In the genomic region with DNA sequence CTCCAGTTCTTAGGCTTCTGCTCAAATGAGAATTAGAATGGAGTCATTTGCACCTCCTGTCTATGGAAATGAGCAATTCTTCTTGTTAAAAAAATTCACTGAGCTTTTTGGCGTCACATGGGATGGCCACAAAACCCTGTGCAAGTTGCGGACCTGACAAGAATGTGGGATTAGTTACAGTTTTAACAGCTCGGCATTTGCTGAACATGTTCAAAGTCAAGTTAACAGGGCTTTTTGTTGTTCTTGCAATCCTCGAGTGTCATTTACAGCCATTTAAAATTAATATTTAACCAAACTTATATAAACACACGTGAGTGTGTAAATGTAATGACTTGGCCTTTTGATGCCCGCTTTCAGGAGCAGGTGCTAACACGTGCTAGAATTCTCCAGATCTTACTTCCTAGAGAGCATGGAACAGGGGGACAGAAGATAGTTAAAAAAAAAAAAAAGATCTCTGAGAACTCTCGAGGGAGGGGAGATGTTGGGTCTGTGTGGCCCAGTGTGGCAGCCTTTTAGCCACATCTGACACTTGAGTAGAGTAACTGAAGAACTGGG, we compare ENCODE assay signal across 21 mouse cellular contexts.
DNase-seq lines count a peak whose midpoint lies in the region; ATAC-seq lines count a peak whose summit lies in the region.
"Had no signal": no experiment of that assay in that cellular context is flagged by ENCODE, and none has a peak within 500 bp of the region (broad histone marks: within the 10 kb centered on the region; RNA-seq: fewer than 3 reads in every experiment).

No protein-coding gene starts in this region.

- no peaks in the 10 kb centered on the region for H3K27me3 ChIP-seq in kidney, embryonic 14.5 days (ENCODE audit: control insufficient read depth, insufficient read depth, low read length)
- H3K27me3 ChIP-seq in kidney, embryonic 15.5 days = no peaks in the 10 kb centered on the region
- no peaks in the 10 kb centered on the region for H3K27me3 ChIP-seq in intestine, embryonic 14.5 days (replicated peaks; ENCODE audit: control insufficient read depth, insufficient read depth, low read length)
- H3K27me3 ChIP-seq in intestine, embryonic 16.5 days (replicated peaks; ENCODE audit: control insufficient read depth, insufficient read depth, low read length) = no peaks in the 10 kb centered on the region
- H3K27me3 ChIP-seq: CH12.LX; embryonic facial prominence, embryonic 13.5 days; forebrain, embryonic 13.5 days; heart, embryonic 13.5 days; hindbrain, embryonic 15.5 days; Patski had no signal

- H3K9me3 ChIP-seq in kidney, embryonic 14.5 days (ENCODE audit: control insufficient read depth, low read length) = no peaks in the 10 kb centered on the region
- no peaks in the 10 kb centered on the region for H3K9me3 ChIP-seq in kidney, embryonic 15.5 days (replicated peaks)
- H3K9me3 ChIP-seq in intestine, embryonic 14.5 days (ENCODE audit: control insufficient read depth, low read length) = no peaks in the 10 kb centered on the region
- H3K9me3 ChIP-seq in intestine, embryonic 16.5 days (ENCODE audit: control insufficient read depth, low read length) = no peaks in the 10 kb centered on the region
- H3K9me3 ChIP-seq: embryonic facial prominence, embryonic 13.5 days; forebrain, embryonic 13.5 days; heart, embryonic 13.5 days; hindbrain, embryonic 15.5 days had no signal

- WGBS in kidney, embryonic 14.5 days = 72% methylated on average over 8 of the region's 8 CpGs
- WGBS in kidney, embryonic 15.5 days = 71% methylated on average over 8 of the region's 8 CpGs
- WGBS in intestine, embryonic 14.5 days = 64% methylated on average over 8 of the region's 8 CpGs
- 61% methylated on average over 8 of the region's 8 CpGs for WGBS in intestine, embryonic 16.5 days

- ATAC-seq in kidney, embryonic 14.5 days (ENCODE audit: low FRiP score, low TSS enrichment) = no peak; the same call in 1 of the 2 replicates
- 0 out of 2 replicates have a peak, but pooled peaks have one; percentile 26 for ATAC-seq in kidney, embryonic 15.5 days (replicated peaks; ENCODE audit: low FRiP score)
- 0 out of 2 replicates have a peak, but pooled peaks have one; percentile 33 for ATAC-seq in intestine, embryonic 14.5 days (replicated peaks; ENCODE audit: low FRiP score, low TSS enrichment, low read depth)
- peak; percentile 38 for ATAC-seq in intestine, embryonic 16.5 days
- ATAC-seq: activated CD4-positive, CD25-positive, alpha-beta regulatory T cell, adult 4 months; forebrain, embryonic 13.5 days; Patski had no signal

- H3K9ac ChIP-seq in kidney, embryonic 14.5 days (ENCODE audit: low read depth, low read length) = no peak overlapping the region
- H3K9ac ChIP-seq in kidney, embryonic 15.5 days = no peak overlapping the region
- no peak overlapping the region for H3K9ac ChIP-seq in intestine, embryonic 14.5 days (ENCODE audit: low read length)
- H3K9ac ChIP-seq in intestine, embryonic 16.5 days (ENCODE audit: low read depth, low read length) = no peak overlapping the region
- H3K9ac ChIP-seq: embryonic facial prominence, embryonic 13.5 days; forebrain, embryonic 13.5 days; heart, embryonic 13.5 days; hindbrain, embryonic 15.5 days had no signal

- H3K4me3 ChIP-seq in kidney, embryonic 14.5 days (ENCODE audit: low read length) = no peak overlapping the region
- no peak overlapping the region for H3K4me3 ChIP-seq in kidney, embryonic 15.5 days (replicated peaks)
- H3K4me3 ChIP-seq in intestine, embryonic 14.5 days (ENCODE audit: low read depth, low read length) = no peak overlapping the region
- H3K4me3 ChIP-seq in intestine, embryonic 16.5 days (ENCODE audit: low read length) = no peak overlapping the region
- H3K4me3 ChIP-seq: embryonic facial prominence, embryonic 13.5 days; forebrain, embryonic 13.5 days; heart, embryonic 13.5 days; hindbrain, embryonic 15.5 days had no signal

- H3K4me2 ChIP-seq in kidney, embryonic 14.5 days (replicated peaks; ENCODE audit: low read depth, low read length) = no peak overlapping the region
- H3K4me2 ChIP-seq in kidney, embryonic 15.5 days = no peak overlapping the region
- H3K4me2 ChIP-seq in intestine, embryonic 14.5 days (ENCODE audit: low read length) = no peak overlapping the region
- H3K4me2 ChIP-seq in intestine, embryonic 16.5 days (ENCODE audit: low read depth, low read length) = no peak overlapping the region
- H3K4me2 ChIP-seq: embryonic facial prominence, embryonic 13.5 days; forebrain, embryonic 13.5 days; heart, embryonic 13.5 days; hindbrain, embryonic 15.5 days had no signal

- 0 out of 2 replicates have a peak, but pooled peaks cover 8% of the 10 kb centered on the region for H3K4me1 ChIP-seq in kidney, embryonic 14.5 days (ENCODE audit: control insufficient read depth, insufficient read depth, low read length)
- H3K4me1 ChIP-seq in kidney, embryonic 15.5 days = peaks cover 10% of the 10 kb centered on the region
- H3K4me1 ChIP-seq in intestine, embryonic 14.5 days (replicated peaks; ENCODE audit: control insufficient read depth, insufficient read depth, low read length) = peaks cover 16% of the 10 kb centered on the region
- H3K4me1 ChIP-seq in intestine, embryonic 16.5 days (ENCODE audit: control insufficient read depth, insufficient read depth, low read length) = peaks cover 10% of the 10 kb centered on the region
- H3K4me1 ChIP-seq: hindbrain, embryonic 15.5 days had no signal

- H3K27ac ChIP-seq in kidney, embryonic 14.5 days (ENCODE audit: low read depth, low read length) = no peak overlapping the region
- H3K27ac ChIP-seq in kidney, embryonic 15.5 days = no peak overlapping the region
- H3K27ac ChIP-seq in intestine, embryonic 14.5 days (ENCODE audit: low read depth) = no peak overlapping the region
- H3K27ac ChIP-seq in intestine, embryonic 16.5 days (ENCODE audit: low read length) = peak overlapping the region; percentile 28; the same call in 1 of the 2 replicates
- H3K27ac ChIP-seq: forebrain, embryonic 13.5 days; hindbrain, embryonic 15.5 days had no signal

- H3K36me3 ChIP-seq in kidney, embryonic 14.5 days (ENCODE audit: control insufficient read depth, insufficient read depth, low read length) = no peaks in the 10 kb centered on the region
- no peaks in the 10 kb centered on the region for H3K36me3 ChIP-seq in kidney, embryonic 15.5 days
- no peaks in the 10 kb centered on the region for H3K36me3 ChIP-seq in intestine, embryonic 14.5 days (ENCODE audit: control insufficient read depth, insufficient read depth, low read length)
- H3K36me3 ChIP-seq in intestine, embryonic 16.5 days (ENCODE audit: control insufficient read depth, insufficient read depth, low read length) = no peaks in the 10 kb centered on the region
- H3K36me3 ChIP-seq: hindbrain, embryonic 15.5 days had no signal

- DNase-seq in kidney, adult 11 months = peak; percentile 61
- no peak for DNase-seq in kidney, postnatal 14 days
- DNase-seq in intestine, embryonic 14.5 days (ENCODE audit: low spot score) = no peak
- DNase-seq in gastrocnemius, postnatal 10 days = no peak
- DNase-seq in cerebellum, postnatal 10 days = no peak
- DNase-seq: adrenal gland, postnatal 14 days; cerebellum, adult 11-12 months; cerebellum, adult 9-10 months; cerebellum, postnatal 36 days; gastrocnemius, postnatal 14 days; heart, postnatal 36 days had no signal
